Mouse (Mus musculus) gastrocnemius, postnatal 14 days (tissue): Measurements from ENCODE around the gene Cdk2ap2. TPM values are rescaled to one million over a fixed set of nuclear protein-coding genes. Genes with fewer than 3 reads are reported as not detected.

Experiments used
- DNase-seq: peaks from one replicate; pipeline ENCODE4 v3.0.0; 2021; ENCODE audit warnings: mixed read lengths
- intact Hi-C: fragments of 180-260 bp; cut with DNase I; formaldehyde crosslinking; loops from one replicate; pipeline ENCODE4 v1.15.1; 2025; ENCODE audit warnings: low total_unique reads
- total RNA-seq, 2 experiments: library from RNA; stranded (reverse); gene quantifications; 2 replicates each; pipeline ENCODE4 v1.2.3; 2021

Cdk2ap2 gene
- total RNA-seq, 2 experiments from 2014 or later, result 17.3 to 17.5 TPM

GRCm38 (mm10) chr19:4147782-4148490, 51.0 kb downstream of the Cdk2ap2 start:
- intact Hi-C loops, result no loop called here
- DNase-seq, result no peak

GRCm38 (mm10) chr19:4148491-4148806, 51.5 kb downstream of the Cdk2ap2 start, which contains the start of gene Coro1b:
TSS of gene Coro1b (plus strand) at chr19:4148619.
- intact Hi-C loops, result no loop called here
- DNase-seq, result peak; percentile 96

Other genes starting within 250 kb of the Cdk2ap2 start
- gene Chka, start 245.4 kb upstream of the Cdk2ap2 start, total RNA-seq, result 1 to 10 TPM; 3.5 to 4.5 TPM
- 1 to 10 TPM; 7.3 to 8.5 TPM for gene Tcirg1, start 190.0 kb upstream of the Cdk2ap2 start, total RNA-seq
- gene Ndufs8, start 184.4 kb upstream of the Cdk2ap2 start, total RNA-seq, result 100 to 1,000 TPM; 206 to 256 TPM
- gene Aldh3b1, start 167.4 kb upstream of the Cdk2ap2 start, total RNA-seq, result 1 to 10 TPM; 2.1 to 2.5 TPM
- gene Unc93b1, start 162.0 kb upstream of the Cdk2ap2 start, total RNA-seq, result 10 to 100 TPM; 13.7 to 13.8 TPM
- not detected for gene Aldh3b3, start 138.5 kb upstream of the Cdk2ap2 start, total RNA-seq
- under 1 TPM; 0.38 to 0.80 TPM for gene Aldh3b2, start 124.9 kb upstream of the Cdk2ap2 start, total RNA-seq
- gene Acy3, start 110.6 kb upstream of the Cdk2ap2 start, total RNA-seq, result 1 to 10 TPM; 3.6 to 4.2 TPM
- not detected for gene Tbx10, start 104.4 kb upstream of the Cdk2ap2 start, total RNA-seq
- gene Nudt8, start 96.6 kb upstream of the Cdk2ap2 start, total RNA-seq, result 10 to 100 TPM; 19.2 to 19.6 TPM
- gene Gm49405, start 96.6 kb upstream of the Cdk2ap2 start, total RNA-seq, result under 1 TPM; 0.18 to 0.31 TPM
- gene Doc2g, start 93.9 kb upstream of the Cdk2ap2 start, total RNA-seq, result under 1 TPM; 0.57 to 0.84 TPM
- gene Ndufv1, start 84.4 kb upstream of the Cdk2ap2 start, total RNA-seq, result 100 to 1,000 TPM; 365 to 434 TPM
- gene Gstp1, start 59.2 kb upstream of the Cdk2ap2 start, total RNA-seq, result 100 to 1,000 TPM; 228 to 235 TPM
- gene Gstp2, start 51.2 kb upstream of the Cdk2ap2 start, total RNA-seq, result 10 to 100 TPM; 72.8 to 85.9 TPM
- not detected for gene Gstp3, start 37.6 kb upstream of the Cdk2ap2 start, total RNA-seq
- gene Cabp2, start 15.6 kb upstream of the Cdk2ap2 start, total RNA-seq, result not detected
- 1 to 10 TPM; 3.7 to 4.2 TPM for gene Pitpnm1, start 2.8 kb downstream of the Cdk2ap2 start, total RNA-seq
- 10 to 100 TPM; 51.4 to 57.9 TPM for gene Aip, start 28.7 kb downstream of the Cdk2ap2 start, total RNA-seq
- not detected for gene Gpr152, start 42.6 kb downstream of the Cdk2ap2 start, total RNA-seq
- gene Cabp4, start 46.9 kb downstream of the Cdk2ap2 start, total RNA-seq, result under 1 TPM in 1 of 2 experiments, not detected in 1; 0.14 TPM
- 10 to 100 TPM; 31.7 to 31.8 TPM for gene Coro1b, start 51.4 kb downstream of the Cdk2ap2 start, total RNA-seq
- gene Ptprcap, start 56.4 kb downstream of the Cdk2ap2 start, total RNA-seq, result under 1 TPM; 0.29 to 0.78 TPM
- gene Rps6kb2, start 66.2 kb downstream of the Cdk2ap2 start, total RNA-seq, result 10 to 100 TPM; 28.5 to 31.3 TPM
- gene Carns1, start 78.3 kb downstream of the Cdk2ap2 start, total RNA-seq, result 10 to 100 TPM; 23.4 to 27.5 TPM
- 1 to 10 TPM; 2.7 TPM for gene Tbc1d10c, start 94.1 kb downstream of the Cdk2ap2 start, total RNA-seq
- gene Ppp1ca, start 94.9 kb downstream of the Cdk2ap2 start, total RNA-seq, result 100 to 1,000 TPM; 266 to 269 TPM
- gene Rad9a, start 104.5 kb downstream of the Cdk2ap2 start, total RNA-seq, result 1 to 10 TPM; 3.1 to 3.4 TPM
- gene Clcf1, start 117.1 kb downstream of the Cdk2ap2 start, total RNA-seq, result 1 to 10 TPM in 1 of 2 experiments, under 1 TPM in 1; 0.58 to 1.2 TPM
- not detected for gene AC109138.7, start 117.2 kb downstream of the Cdk2ap2 start, total RNA-seq
- gene Pold4, start 134.7 kb downstream of the Cdk2ap2 start, total RNA-seq, result 10 to 100 TPM; 21.4 to 22.7 TPM
- gene Ssh3, start 172.0 kb downstream of the Cdk2ap2 start, total RNA-seq, result 1 to 10 TPM; 2.6 to 4.4 TPM
- under 1 TPM; 0.62 to 0.90 TPM for gene Ankrd13d, start 186.0 kb downstream of the Cdk2ap2 start, total RNA-seq
- gene Grk2, start 209.0 kb downstream of the Cdk2ap2 start, total RNA-seq, result 10 to 100 TPM; 31.8 to 36.4 TPM